Comparison of ENCODE assay signal across 12 mouse cellular contexts in genomic region chr16:76153766-76154525, GRCm38 (mm10).
DNase-seq lines count a peak whose midpoint lies in the region; ATAC-seq and TF ChIP-seq lines count a peak whose summit lies in the region.
"Had no signal": no experiment of that assay in that cellular context is flagged by ENCODE, and none has a peak within 500 bp of the region (broad histone marks: within the 10 kb centered on the region; RNA-seq: fewer than 3 reads in every experiment).

No protein-coding gene starts in this region.

- no peak overlapping the region for H3K9ac ChIP-seq in lung, embryonic 15.5 days
- H3K9ac ChIP-seq in forebrain, embryonic 14.5 days (ENCODE audit: low read length) = no peak overlapping the region
- H3K9ac ChIP-seq: liver, embryonic 13.5 days had no signal

- no peaks in the 10 kb centered on the region for H3K27me3 ChIP-seq in lung, embryonic 15.5 days
- no peaks in the 10 kb centered on the region for H3K27me3 ChIP-seq in forebrain, embryonic 14.5 days (replicated peaks; ENCODE audit: control insufficient read depth, insufficient read depth, low read length)
- H3K27me3 ChIP-seq: liver, embryonic 13.5 days had no signal

- TF ChIP-seq POLR2A in lung, adult 2 months (IDR thresholded peaks at IDR 0.05; ENCODE audit: borderline replicate concordance, extremely low read depth, low read depth, low read length) = no peak

- no peaks in the 10 kb centered on the region for H3K9me3 ChIP-seq in lung, embryonic 15.5 days
- no peaks in the 10 kb centered on the region for H3K9me3 ChIP-seq in forebrain, embryonic 14.5 days (replicated peaks; ENCODE audit: control insufficient read depth, low read length)
- H3K9me3 ChIP-seq: heart, embryonic 10.5 days; liver, embryonic 13.5 days had no signal

- peaks cover 11% of the 10 kb centered on the region for H3K4me1 ChIP-seq in lung, embryonic 15.5 days
- no peaks in the 10 kb centered on the region for H3K4me1 ChIP-seq in lung, adult 2 months (ENCODE audit: control insufficient read depth, insufficient read depth, low read length)
- 0 out of 2 replicates have a peak, but pooled peaks cover 3% of the 10 kb centered on the region for H3K4me1 ChIP-seq in forebrain, embryonic 14.5 days (ENCODE audit: control insufficient read depth, insufficient read depth, low read length)
- H3K4me1 ChIP-seq: heart, embryonic 10.5 days; liver, embryonic 13.5 days had no signal

- WGBS in lung, embryonic 15.5 days = 56% methylated on average over 12 of the region's 12 CpGs
- 59% methylated on average over 12 of the region's 12 CpGs for WGBS in lung, adult 2 months
- WGBS in forebrain, embryonic 14.5 days = 31% methylated on average over 12 of the region's 12 CpGs

- intact Hi-C loops in left cerebral cortex, postnatal 25 days (cut with DNase I) = no loop called here

- no peak overlapping the region; the same call in 1 of the 2 replicates for H3K4me2 ChIP-seq in lung, embryonic 15.5 days
- H3K4me2 ChIP-seq in forebrain, embryonic 14.5 days (ENCODE audit: low read length) = no peak overlapping the region
- H3K4me2 ChIP-seq: liver, embryonic 13.5 days had no signal

- peak; percentile 11 for DNase-seq in embryo, embryonic 11 days
- no peak for DNase-seq in embryo, embryonic 9.5 days (ENCODE audit: extremely low spot score)
- no peak for DNase-seq in lung, adult 2 months
- peak; percentile 94 for DNase-seq in forebrain, embryonic 14.5 days (ENCODE audit: low spot score)
- DNase-seq in lung, postnatal 4 days = peak; percentile 14 to 30
- DNase-seq in left cerebral cortex, postnatal 25 days (ENCODE audit: low spot score in 2 of 2) = no peak
- DNase-seq in adipocyte (ENCODE audit: low spot score) = no peak
- DNase-seq: kidney, postnatal 36 days; liver, embryonic 13.5 days; thymus, adult 2 months had no signal

- no peaks in the 10 kb centered on the region for H3K36me3 ChIP-seq in lung, embryonic 15.5 days
- H3K36me3 ChIP-seq in forebrain, embryonic 14.5 days (ENCODE audit: control insufficient read depth, insufficient read depth, low read length) = no peaks in the 10 kb centered on the region
- H3K36me3 ChIP-seq: heart, embryonic 10.5 days; liver, embryonic 13.5 days had no signal

- H3K27ac ChIP-seq in lung, embryonic 15.5 days = no peak overlapping the region
- no peak overlapping the region for H3K27ac ChIP-seq in forebrain, embryonic 14.5 days (ENCODE audit: low read depth, low read length)
- H3K27ac ChIP-seq: heart, embryonic 10.5 days; liver, embryonic 13.5 days had no signal

- TF ChIP-seq CTCF in lung, adult 2 months (IDR thresholded peaks at IDR 0.05; ENCODE audit: insufficient read depth, low read length) = no peak

- H3K4me3 ChIP-seq in lung, embryonic 15.5 days = no peak overlapping the region
- no peak overlapping the region for H3K4me3 ChIP-seq in lung, adult 2 months (replicated peaks; ENCODE audit: extremely low read depth, low read depth, low read length)
- H3K4me3 ChIP-seq in forebrain, embryonic 14.5 days (ENCODE audit: low read depth, low read length) = no peak overlapping the region
- H3K4me3 ChIP-seq: heart, embryonic 10.5 days; liver, embryonic 13.5 days had no signal

- peak; percentile 70; the same call in 1 of the 2 replicates for ATAC-seq in lung, embryonic 15.5 days (ENCODE audit: borderline replicate concordance, extremely low read depth, low FRiP score, low TSS enrichment)
- ATAC-seq in forebrain, embryonic 14.5 days = peak; percentile 88

Comparison
In these comparisons a context has a peak if more than half of its experiments do, and no peak if none do; other contexts are left out.
1. DNase-seq: peak in embryo, embryonic 11 days (single experiment), forebrain, embryonic 14.5 days (single experiment) and lung, postnatal 4 days (2 of 2); none in embryo, embryonic 9.5 days (single experiment), lung, adult 2 months (single experiment), left cerebral cortex, postnatal 25 days (0 of 2) and adipocyte (single experiment).